Mouse (Mus musculus): ENCODE results near the gene Syne2. TPM values are rescaled to one million over a fixed set of nuclear protein-coding genes. Genes with fewer than 3 reads are reported as not detected.
A peak's percentile ranks its signal among the peaks of the same experiment; 100 is the strongest.

Syne2 gene
- polyA plus RNA-seq, 1 experiment from 2014 or later = 68.4 TPM

- no peak for TF ChIP-seq CTCF (IDR thresholded peaks at IDR 0.05; ENCODE audit: low read depth)
- no peak overlapping the region for H3K9ac ChIP-seq
- no peak overlapping the region for H3K4me3 ChIP-seq (ENCODE audit: low read depth, low read length)
- no peaks in the 10 kb centered on the region for H3K36me3 ChIP-seq (ENCODE audit: insufficient read depth)
- H3K4me1 ChIP-seq (ENCODE audit: insufficient read depth) = peaks cover 24% of the 10 kb centered on the region
- no peaks in the 10 kb centered on the region for H3K27me3 ChIP-seq (ENCODE audit: insufficient read depth, low read length)
- no peak overlapping the region; the same call in 1 of the 2 replicates for H3K4me2 ChIP-seq
- ATAC-seq (ENCODE audit: insufficient read depth) (no peak), DNase-seq (no peak)
- no peaks in the 10 kb centered on the region for H3K9me3 ChIP-seq (ENCODE audit: low read depth, low read length)
- WGBS = 31% methylated on average over 6 of the region's 6 CpGs
- H3K27ac ChIP-seq (ENCODE audit: low read depth) = peak overlapping the region; percentile 37; the same call in 1 of the 2 replicates
Observed at GRCm38 (mm10) chr12:75852384-75852783, 34.5 kb downstream of the Syne2 start.

- H3K4me2 ChIP-seq = peak overlapping the region; percentile 51
- no peak overlapping the region for H3K9ac ChIP-seq
- WGBS = 10% methylated on average over 8 of the region's 8 CpGs
- no peak overlapping the region; the same call in 1 of the 2 replicates for H3K4me3 ChIP-seq (ENCODE audit: low read depth, low read length)
- no peaks in the 10 kb centered on the region for H3K9me3 ChIP-seq (ENCODE audit: low read depth, low read length)
- DNase-seq (peak; percentile 85), ATAC-seq (ENCODE audit: insufficient read depth) (peak; percentile 44)
- peaks cover 24% of the 10 kb centered on the region for H3K4me1 ChIP-seq (ENCODE audit: insufficient read depth)
- no peak for TF ChIP-seq CTCF (IDR thresholded peaks at IDR 0.05; ENCODE audit: low read depth)
- no peaks in the 10 kb centered on the region for H3K27me3 ChIP-seq (ENCODE audit: insufficient read depth, low read length)
- no peaks in the 10 kb centered on the region for H3K36me3 ChIP-seq (ENCODE audit: insufficient read depth)
- peak overlapping the region; percentile 74 for H3K27ac ChIP-seq (ENCODE audit: low read depth)
Observed at GRCm38 (mm10) chr12:75853559-75853958, 35.6 kb downstream of the Syne2 start.

- Histone ChIP-seq H3K36me3 (ENCODE audit: insufficient read depth) (no peaks in the 10 kb centered on the region), H3K27ac (ENCODE audit: low read depth) (no peak overlapping the region), H3K9me3 (ENCODE audit: low read depth, low read length) (no peaks in the 10 kb centered on the region), H3K4me2 (no peak overlapping the region), H3K27me3 (ENCODE audit: insufficient read depth, low read length) (no peaks in the 10 kb centered on the region), H3K4me1 (ENCODE audit: insufficient read depth) (peaks cover 24% of the 10 kb centered on the region), H3K9ac (no peak overlapping the region), H3K4me3 (ENCODE audit: low read depth, low read length) (no peak overlapping the region)
- DNase-seq = peak; percentile 74
- 32% methylated on average over 7 of the region's 7 CpGs for WGBS
- no peak for TF ChIP-seq CTCF (IDR thresholded peaks at IDR 0.05; ENCODE audit: low read depth)
- ATAC-seq (ENCODE audit: insufficient read depth) = peak; percentile 66
Observed at GRCm38 (mm10) chr12:75855051-75855453, 37.1 kb downstream of the Syne2 start.

GRCm38 (mm10) chr12:75855621-75856020, 37.7 kb downstream of the Syne2 start:
- H3K4me2 ChIP-seq = no peak overlapping the region
- DNase-seq = no peak
- WGBS = 77% methylated on average over 9 of the region's 9 CpGs
- no peak for ATAC-seq (ENCODE audit: insufficient read depth)
- no peaks in the 10 kb centered on the region for H3K9me3 ChIP-seq (ENCODE audit: low read depth, low read length)
- no peaks in the 10 kb centered on the region for H3K27me3 ChIP-seq (ENCODE audit: insufficient read depth, low read length)
- no peaks in the 10 kb centered on the region for H3K36me3 ChIP-seq (ENCODE audit: insufficient read depth)
- no peak overlapping the region for H3K4me3 ChIP-seq (ENCODE audit: low read depth, low read length)
- H3K27ac ChIP-seq (ENCODE audit: low read depth) = no peak overlapping the region
- no peak for TF ChIP-seq CTCF (IDR thresholded peaks at IDR 0.05; ENCODE audit: low read depth)
- H3K9ac ChIP-seq = no peak overlapping the region
- H3K4me1 ChIP-seq (ENCODE audit: insufficient read depth) = peaks cover 24% of the 10 kb centered on the region

- no peaks in the 10 kb centered on the region for H3K27me3 ChIP-seq (ENCODE audit: insufficient read depth, low read length)
- peaks cover 24% of the 10 kb centered on the region for H3K4me1 ChIP-seq (ENCODE audit: insufficient read depth)
- no peak overlapping the region for H3K9ac ChIP-seq
- WGBS = 59% methylated on average over 14 of the region's 14 CpGs
- no peak overlapping the region for H3K27ac ChIP-seq (ENCODE audit: low read depth)
- H3K4me2 ChIP-seq = no peak overlapping the region
- ATAC-seq (ENCODE audit: insufficient read depth) = no peak
- H3K4me3 ChIP-seq (ENCODE audit: low read depth, low read length) = no peak overlapping the region
- H3K9me3 ChIP-seq (ENCODE audit: low read depth, low read length) = no peaks in the 10 kb centered on the region
- DNase-seq = no peak
- TF ChIP-seq CTCF (IDR thresholded peaks at IDR 0.05; ENCODE audit: low read depth) = no peak
- H3K36me3 ChIP-seq (ENCODE audit: insufficient read depth) = no peaks in the 10 kb centered on the region
Observed at GRCm38 (mm10) chr12:75856096-75856868, 38.3 kb downstream of the Syne2 start.

- DNase-seq (peak; percentile 64), ATAC-seq (ENCODE audit: insufficient read depth) (peak; percentile 50; the same call in 1 of the 2 replicates)
- peaks cover 8% of the 10 kb centered on the region for H3K4me1 ChIP-seq (ENCODE audit: insufficient read depth)
- no peak overlapping the region for H3K4me3 ChIP-seq (ENCODE audit: low read depth, low read length)
- TF ChIP-seq CTCF (IDR thresholded peaks at IDR 0.05; ENCODE audit: low read depth) = no peak
- no peak overlapping the region for H3K9ac ChIP-seq
- H3K36me3 ChIP-seq (ENCODE audit: insufficient read depth) = no peaks in the 10 kb centered on the region
- H3K9me3 ChIP-seq (ENCODE audit: low read depth, low read length) = no peaks in the 10 kb centered on the region
- 45% methylated on average over 10 of the region's 11 CpGs for WGBS
- H3K4me2 ChIP-seq = peak overlapping the region; percentile 29; the same call in 1 of the 2 replicates
- no peaks in the 10 kb centered on the region for H3K27me3 ChIP-seq (ENCODE audit: insufficient read depth, low read length)
- H3K27ac ChIP-seq (ENCODE audit: low read depth) = peak overlapping the region; percentile 67
Observed at GRCm38 (mm10) chr12:75859936-75860335, 42.0 kb downstream of the Syne2 start.

- Histone ChIP-seq H3K27ac (ENCODE audit: low read depth) (no peak overlapping the region), H3K9ac (no peak overlapping the region), H3K4me2 (no peak overlapping the region), H3K36me3 (ENCODE audit: insufficient read depth) (no peaks in the 10 kb centered on the region), H3K4me1 (ENCODE audit: insufficient read depth) (no peaks in the 10 kb centered on the region), H3K4me3 (ENCODE audit: low read depth, low read length) (no peak overlapping the region), H3K27me3 (ENCODE audit: insufficient read depth, low read length) (no peaks in the 10 kb centered on the region), H3K9me3 (ENCODE audit: low read depth, low read length) (no peaks in the 10 kb centered on the region)
- ATAC-seq (ENCODE audit: insufficient read depth) = no peak
- 88% methylated on average over 6 of the region's 6 CpGs for WGBS
- no peak for TF ChIP-seq CTCF (IDR thresholded peaks at IDR 0.05; ENCODE audit: low read depth)
- DNase-seq = no peak
Observed at GRCm38 (mm10) chr12:75860843-75861242, 42.9 kb downstream of the Syne2 start.

All from lung, embryonic 14.5 days (tissue).